Mouse (Mus musculus) frontal cortex, adult 2 months (tissue): Measurements from ENCODE around the gene Kcnj6. TPM values are rescaled to one million over a fixed set of nuclear protein-coding genes. Genes with fewer than 3 reads are reported as not detected.
A peak's percentile ranks its signal among the peaks of the same experiment; 100 is the strongest.

ENCODE experiments used
- DNase-seq, 2 experiments: peaks; one replicate each; pipeline ENCODE4 v3.0.0; 2022; ENCODE audit warnings: low spot score in 1 of 2; ENCODE audit errors: extremely low spot score in 1 of 2
- polyA plus RNA-seq: library from polyadenylated mRNA; depleted of rRNA; stranded (reverse); fragments of >200 nt; gene quantifications from 2 replicates; pipeline ENCODE4 v1.2.3, GENCODE M21; 2012

Gene Kcnj6
- polyA plus RNA-seq, 1 experiment = 17.4 TPM

- no peak for DNase-seq
These were observed 50.7 kb downstream of the Kcnj6 start for GRCm38 (mm10) chr16:94946848-94947247.

- peak in 1 of 2 experiments; percentile 76 for DNase-seq
These were observed 64.8 kb downstream of the Kcnj6 start for GRCm38 (mm10) chr16:94932702-94933101.

GRCm38 (mm10) chr16:94931343-94932301 lies 65.9 kb downstream of the Kcnj6 start:
- peak; percentile 71 to 83 for DNase-seq

- no peak for DNase-seq
These were observed 72.1 kb downstream of the Kcnj6 start for GRCm38 (mm10) chr16:94925364-94925763.

- peak in 1 of 2 experiments; percentile 32 for DNase-seq
These were observed 78.3 kb downstream of the Kcnj6 start for GRCm38 (mm10) chr16:94919177-94919576.

- peak; percentile 44 to 79 for DNase-seq
These were observed 91.5 kb downstream of the Kcnj6 start for GRCm38 (mm10) chr16:94906026-94906425.

GRCm38 (mm10) chr16:94898832-94899231 lies 98.7 kb downstream of the Kcnj6 start:
- peak in 1 of 2 experiments; percentile 57 for DNase-seq

GRCm38 (mm10) chr16:94892162-94892650 lies 105.3 kb downstream of the Kcnj6 start:
- DNase-seq = no peak

GRCm38 (mm10) chr16:94890581-94890980 lies 106.9 kb downstream of the Kcnj6 start:
- DNase-seq = no peak

GRCm38 (mm10) chr16:94890056-94890455 lies 107.4 kb downstream of the Kcnj6 start:
- DNase-seq = peak in 1 of 2 experiments; percentile 62

GRCm38 (mm10) chr16:94888554-94888953 lies 108.9 kb downstream of the Kcnj6 start:
- DNase-seq = no peak

- DNase-seq = no peak
These were observed 111.1 kb downstream of the Kcnj6 start for GRCm38 (mm10) chr16:94886398-94886797.

GRCm38 (mm10) chr16:94885062-94885461 lies 112.4 kb downstream of the Kcnj6 start:
- peak in 1 of 2 experiments; percentile 53 for DNase-seq

- DNase-seq = no peak
These were observed 113.6 kb downstream of the Kcnj6 start for GRCm38 (mm10) chr16:94883909-94884308.

- peak; percentile 59 to 67 for DNase-seq
These were observed 114.3 kb downstream of the Kcnj6 start for GRCm38 (mm10) chr16:94883196-94883595.

- peak; percentile 56 to 66 for DNase-seq
These were observed 115.4 kb downstream of the Kcnj6 start for GRCm38 (mm10) chr16:94882111-94882510.

- DNase-seq = no peak
These were observed 124.8 kb downstream of the Kcnj6 start for GRCm38 (mm10) chr16:94872614-94873272.

- DNase-seq = no peak
These were observed 129.1 kb downstream of the Kcnj6 start for GRCm38 (mm10) chr16:94868354-94868753.

- DNase-seq = no peak
These were observed 131.1 kb downstream of the Kcnj6 start for GRCm38 (mm10) chr16:94866300-94866956.

- no peak for DNase-seq
These were observed 131.7 kb downstream of the Kcnj6 start for GRCm38 (mm10) chr16:94865796-94866195.

- DNase-seq = no peak
These were observed 132.4 kb downstream of the Kcnj6 start for GRCm38 (mm10) chr16:94865101-94865500.
